Mouse (Mus musculus) cortical plate, adult 2 months (tissue): Measurements from ENCODE around the gene Cntnap2.

Experiments used
- CTCF ChIP-seq: fragments of 200-500 bp; IDR thresholded peaks from 2 replicates; pipeline ENCODE4 v1.5.1; 2011; ENCODE audit warnings: mild to moderate bottlenecking, control low read depth, low read length; ENCODE audit not compliant: insufficient read depth; ENCODE audit errors: extremely low read depth
- POLR2A ChIP-seq: fragments of 200-500 bp; IDR thresholded peaks from 2 replicates; pipeline ENCODE4 v1.6.1; 2011; ENCODE audit warnings: mild to moderate bottlenecking, low read length, control low read depth; ENCODE audit not compliant: insufficient read depth; ENCODE audit errors: extremely low read depth

GRCm38 (mm10) chr6:46263171-46263570, 1204.0 kb downstream of the Cntnap2 start:
- TF ChIP-seq CTCF (no peak), POLR2A (no peak)
